Mouse (Mus musculus) erythroblast, embryonic 14.5 days (primary cell): ENCODE data around the gene Ubap2.

Experiments used
- GATA1 ChIP-seq: IDR thresholded peaks from 2 replicates; pipeline ENCODE4 v1.6.1; 2012; ENCODE audit warnings: low read length, inconsistent platforms, mixed read lengths
- TAL1 ChIP-seq: IDR thresholded peaks from 3 replicates; pipeline ENCODE4 v1.6.1; 2012; ENCODE audit warnings: low read length, inconsistent platforms, mixed read lengths

DNA sequence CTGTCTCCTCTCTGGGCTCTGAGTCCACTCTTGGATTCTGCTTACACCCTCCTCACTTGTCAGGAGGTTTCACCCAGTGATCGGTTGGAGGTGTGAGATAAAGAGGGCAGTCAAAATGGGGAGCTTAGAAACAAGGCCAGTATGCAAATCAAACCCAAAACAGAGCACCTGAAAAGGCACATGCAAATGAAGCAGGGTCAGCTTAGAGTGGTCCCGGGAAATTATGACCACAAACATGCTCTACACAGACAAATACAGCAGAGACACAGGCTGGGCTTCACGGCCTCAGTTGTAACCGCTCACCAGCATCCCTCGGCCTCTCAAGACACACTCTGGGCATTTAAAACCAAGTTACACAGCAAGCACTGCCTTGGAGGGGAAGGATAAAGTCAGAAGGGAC lies 24.0 kb upstream of the Ubap2 start:
- TF ChIP-seq TAL1 (no peak), GATA1 (no peak)
